Mouse (Mus musculus): Measurements from ENCODE around the gene 4930595M18Rik. TPM values are rescaled to one million over a fixed set of nuclear protein-coding genes. Genes with fewer than 3 reads are reported as not detected.

Gene 4930595M18Rik
- polyA plus RNA-seq (2012; ENCODE audit: insufficient read depth, low replicate concordance): not detected in 2 replicates

GRCm38 (mm10) chrX:81458021-81458420 is at the start of gene 4930595M18Rik:
TSS of gene 4930595M18Rik (minus strand) at chrX:81458121.
- H3K27me3 ChIP-seq (replicated peaks): no peaks in the 10 kb centered on the region
- TF ChIP-seq FLI1 (IDR thresholded peaks at IDR 0.05; ENCODE audit: low read length) (no peak), GATA1 (IDR thresholded peaks at IDR 0.05; ENCODE audit: borderline replicate concordance, low read length) (no peak)
- no peaks in the 10 kb centered on the region for H3K4me1 ChIP-seq
- H3K36me3 ChIP-seq (replicated peaks; ENCODE audit: low read length): no peaks in the 10 kb centered on the region
- no peak within 1 kb of the TSS for H3K4me3 ChIP-seq (replicated peaks)
- H3K9me3 ChIP-seq: no peaks in the 10 kb centered on the region

GRCm38 (mm10) chrX:81472500-81472899 is 14.6 kb upstream of the 4930595M18Rik start:
- TF ChIP-seq FLI1 (IDR thresholded peaks at IDR 0.05; ENCODE audit: low read length) (no peak), GATA1 (IDR thresholded peaks at IDR 0.05; ENCODE audit: borderline replicate concordance, low read length) (no peak)
- H3K9me3 ChIP-seq: no peaks in the 10 kb centered on the region
- no peak overlapping the region for H3K4me3 ChIP-seq (replicated peaks)
- H3K4me1 ChIP-seq: no peaks in the 10 kb centered on the region
- no peaks in the 10 kb centered on the region for H3K27me3 ChIP-seq (replicated peaks)
- H3K36me3 ChIP-seq (replicated peaks; ENCODE audit: low read length): no peaks in the 10 kb centered on the region
